Mouse (Mus musculus): ENCODE measurements around the gene Galnt10. TPM values are rescaled to one million over a fixed set of nuclear protein-coding genes. Genes with fewer than 3 reads are reported as not detected.

The Galnt10 gene
- total RNA-seq, 2 experiments from 2014 or later = 11.1 to 12.8 TPM

- DNase-seq = no peak
- intact Hi-C loops (cut with DNase I) = no loop called here
Observed at GRCm38 (mm10) chr11:57685689-57686454, 40.6 kb downstream of the Galnt10 start.

DNA sequence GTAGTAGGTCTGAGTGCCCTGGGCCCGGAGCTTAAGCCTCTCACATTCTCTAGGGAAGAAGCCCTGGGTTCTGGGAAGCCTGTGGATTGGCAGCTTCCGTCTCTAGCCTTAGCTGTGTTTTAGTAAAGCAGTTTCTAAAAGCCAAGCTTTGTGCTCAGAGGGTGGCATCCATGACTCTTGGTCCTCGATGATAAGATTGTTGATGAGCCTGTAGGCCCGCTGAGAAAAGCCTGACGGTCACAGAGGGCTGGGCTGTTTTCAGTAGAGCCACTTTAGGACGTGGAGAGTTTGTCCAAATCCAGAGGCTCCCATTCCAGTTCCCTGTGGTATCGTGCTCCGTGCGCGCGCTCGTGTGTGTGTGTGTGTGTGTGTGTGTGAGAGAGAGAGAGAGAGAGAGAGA lies 41.6 kb downstream of the Galnt10 start:
- DNase-seq = no peak
- intact Hi-C loops (cut with DNase I) = no loop called here

DNA sequence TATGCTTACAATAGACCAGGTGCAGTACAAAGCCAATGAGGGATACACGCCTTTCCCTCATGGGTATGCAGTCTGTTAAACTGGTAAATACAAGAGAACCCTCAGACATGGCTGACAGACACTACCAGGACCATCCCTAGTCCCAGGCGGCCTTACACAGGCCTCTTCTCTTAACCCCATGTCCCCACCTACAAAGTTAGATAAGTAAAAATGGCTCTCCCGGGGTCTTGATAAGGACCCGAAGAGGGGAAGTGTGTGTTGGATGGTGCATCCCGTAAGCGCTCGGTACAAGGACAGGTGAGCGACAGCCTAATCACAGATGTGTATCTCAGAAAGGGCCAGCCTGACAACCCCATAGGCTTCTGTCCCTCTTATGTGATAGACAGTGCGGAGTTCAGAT lies 42.0 kb downstream of the Galnt10 start:
- DNase-seq = no peak
- intact Hi-C loops (cut with DNase I) = no loop called here

DNA sequence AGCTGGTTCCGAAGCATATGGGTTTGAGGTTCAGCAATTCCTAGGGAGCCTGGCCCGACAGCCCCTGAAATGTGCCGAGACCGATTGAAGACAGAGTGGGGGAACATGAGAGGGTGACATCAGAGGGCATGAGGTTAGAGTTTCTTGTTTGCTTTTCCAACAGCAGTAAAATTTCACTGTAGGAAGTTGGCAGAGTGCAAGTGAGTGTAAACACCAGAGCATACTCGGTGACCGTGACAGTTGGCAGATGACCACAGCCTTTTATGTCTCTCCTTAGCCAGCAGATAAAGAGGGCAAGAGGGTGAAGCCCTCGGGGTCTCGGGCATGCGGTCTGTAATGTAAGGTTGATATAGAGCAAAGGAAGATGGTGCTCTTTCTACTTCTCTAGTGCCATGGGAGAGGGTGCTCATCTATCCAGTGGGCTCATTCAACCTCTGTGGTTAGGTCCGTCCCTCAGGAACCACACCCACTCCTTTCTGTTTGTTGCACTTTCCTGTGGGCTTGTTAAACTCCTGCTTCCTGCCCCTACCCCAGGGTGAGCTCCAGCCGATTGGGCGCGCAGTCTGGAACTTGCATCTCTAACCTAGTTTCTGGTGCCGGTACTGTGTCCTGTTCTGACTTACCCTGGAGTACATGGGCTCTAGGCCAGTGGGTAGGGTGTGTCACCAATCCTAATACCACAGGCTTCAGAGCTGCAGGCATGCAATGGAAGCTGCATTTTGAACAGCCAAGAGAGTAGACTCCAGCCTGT lies 43.1 kb downstream of the Galnt10 start:
- peak in 1 of 2 experiments; percentile 44 for DNase-seq
- intact Hi-C loops (cut with DNase I) = no loop called here

DNA sequence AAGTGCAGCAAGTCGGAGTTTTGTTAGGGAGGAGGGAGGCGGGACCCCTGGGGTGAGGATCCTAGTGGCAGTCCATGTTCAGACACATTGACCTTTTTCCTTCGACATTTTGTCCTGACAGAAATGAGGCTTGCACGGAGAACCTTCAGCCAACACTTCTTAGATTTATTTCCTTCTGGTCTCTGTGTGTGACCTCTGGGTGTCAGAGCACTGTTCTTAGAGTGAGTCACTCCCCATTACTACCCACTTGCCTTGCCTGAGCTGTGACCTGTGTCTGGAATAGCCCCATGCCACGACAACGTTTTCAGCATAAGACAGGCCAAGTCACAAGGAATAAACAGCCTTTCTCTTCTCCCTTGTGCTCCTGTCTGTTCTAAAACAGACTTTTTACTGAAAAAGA lies 44.6 kb downstream of the Galnt10 start:
- intact Hi-C loops (cut with DNase I) = loop anchor here (10.0 kb wide), 1 partner anchor 45 kb away; the partner anchor contains the start of gene Galnt10
- DNase-seq = no peak

DNA sequence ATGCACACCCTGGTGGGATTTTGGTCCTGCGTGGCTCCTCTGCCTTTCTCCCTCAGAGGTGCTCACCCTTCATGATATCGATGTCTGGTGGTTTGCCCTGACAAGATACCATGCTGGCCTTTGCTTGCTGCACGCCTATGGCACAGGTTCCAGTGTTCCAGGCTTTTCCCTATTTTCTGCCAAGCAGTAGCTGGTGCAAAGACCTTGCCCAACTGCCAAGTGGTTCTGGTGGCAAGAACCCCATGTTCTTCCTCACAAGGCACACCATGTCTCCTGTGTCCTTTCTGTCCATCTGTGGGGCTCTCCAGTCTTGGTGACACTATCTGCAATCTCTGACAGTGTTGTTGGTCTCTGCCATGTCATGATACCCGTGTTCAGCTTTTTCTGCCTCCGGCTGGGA lies 45.6 kb downstream of the Galnt10 start:
- intact Hi-C loops (cut with DNase I) = loop anchor here (10.0 kb wide), 1 partner anchor 46 kb away; the partner anchor contains the start of gene Galnt10
- no peak for DNase-seq

- intact Hi-C loops (cut with DNase I) = loop anchor here (10.0 kb wide), 1 partner anchor 47 kb away; the partner anchor contains the start of gene Galnt10
- DNase-seq = no peak
Observed at GRCm38 (mm10) chr11:57691939-57692338, 46.7 kb downstream of the Galnt10 start.

DNA sequence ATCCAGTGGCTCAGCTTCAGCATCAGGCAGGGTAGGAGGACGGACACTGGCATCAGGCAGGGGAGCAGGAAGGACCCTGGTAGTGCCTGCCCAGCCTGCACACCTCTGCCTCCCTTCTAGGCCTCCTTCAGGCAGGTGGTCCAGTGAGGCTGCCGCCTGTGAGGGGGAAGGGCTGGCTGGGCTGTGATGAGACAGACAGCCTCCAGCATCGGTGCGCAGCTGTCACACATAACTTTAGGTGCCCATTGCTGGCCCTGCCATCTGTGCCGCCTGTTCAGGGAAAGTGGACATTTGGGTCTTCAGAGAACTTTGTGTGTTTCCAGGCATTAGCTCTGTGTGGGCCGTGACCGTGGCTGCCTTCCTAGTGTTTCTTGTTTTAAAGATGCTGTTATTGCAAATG lies 47.5 kb downstream of the Galnt10 start:
- intact Hi-C loops (cut with DNase I) = loop anchor here (10.0 kb wide), 1 partner anchor 48 kb away; the partner anchor contains the start of gene Galnt10
- no peak for DNase-seq

DNA sequence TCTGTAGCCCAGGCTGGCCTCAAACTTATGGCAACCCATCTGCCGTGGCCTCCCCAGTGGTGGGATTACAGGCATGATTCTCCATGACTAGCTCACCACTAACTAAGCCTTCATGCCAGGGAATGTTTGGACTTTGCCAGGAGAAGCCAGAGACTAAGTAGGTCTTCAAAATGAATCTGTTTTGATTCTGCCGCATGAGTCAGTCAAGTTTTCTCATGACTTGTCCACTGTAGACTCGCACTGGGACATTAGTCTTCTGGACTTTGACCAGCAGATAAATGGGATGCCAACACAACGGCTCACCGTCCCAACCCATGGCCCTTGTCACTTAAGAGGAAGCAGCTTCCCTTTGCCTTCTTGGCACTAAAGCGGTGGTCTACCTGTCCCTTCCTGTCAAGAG lies 49.2 kb downstream of the Galnt10 start:
- no peak for DNase-seq
- intact Hi-C loops (cut with DNase I) = loop anchor here (10.0 kb wide), 1 partner anchor 50 kb away; the partner anchor contains the start of gene Galnt10

DNA sequence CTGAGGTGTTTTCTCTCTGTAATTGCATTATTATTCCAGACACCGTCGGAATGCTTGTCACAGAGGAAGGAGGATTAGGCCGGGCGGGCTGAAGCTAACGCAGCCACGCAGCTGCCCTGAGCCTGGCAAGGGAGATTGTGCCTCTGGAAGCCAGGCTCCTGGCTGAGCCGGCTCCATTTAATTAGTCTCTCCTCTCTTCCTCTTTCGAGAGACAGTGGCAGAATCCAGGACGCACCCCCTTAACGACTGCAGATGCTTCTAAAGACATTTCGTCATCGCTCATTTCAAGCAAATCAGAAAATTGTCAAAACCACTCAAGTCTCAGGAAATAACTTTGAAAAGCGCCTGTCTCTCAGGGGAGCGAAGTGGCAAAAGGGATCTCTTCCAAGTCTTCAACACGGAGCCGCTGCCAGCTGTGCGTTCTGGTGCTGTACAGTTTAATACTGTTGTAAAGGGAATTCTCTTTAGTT lies 51.0 kb downstream of the Galnt10 start:
- no peak for DNase-seq
- intact Hi-C loops (cut with DNase I) = loop anchor here (10.0 kb wide), 1 partner anchor 51 kb away; the partner anchor contains the start of gene Galnt10

- intact Hi-C loops (cut with DNase I) = loop anchor here (10.0 kb wide), 1 partner anchor 52 kb away; the partner anchor contains the start of gene Galnt10
- peak; percentile 57 to 61 for DNase-seq
Observed at GRCm38 (mm10) chr11:57696807-57697251, 51.6 kb downstream of the Galnt10 start.

DNA sequence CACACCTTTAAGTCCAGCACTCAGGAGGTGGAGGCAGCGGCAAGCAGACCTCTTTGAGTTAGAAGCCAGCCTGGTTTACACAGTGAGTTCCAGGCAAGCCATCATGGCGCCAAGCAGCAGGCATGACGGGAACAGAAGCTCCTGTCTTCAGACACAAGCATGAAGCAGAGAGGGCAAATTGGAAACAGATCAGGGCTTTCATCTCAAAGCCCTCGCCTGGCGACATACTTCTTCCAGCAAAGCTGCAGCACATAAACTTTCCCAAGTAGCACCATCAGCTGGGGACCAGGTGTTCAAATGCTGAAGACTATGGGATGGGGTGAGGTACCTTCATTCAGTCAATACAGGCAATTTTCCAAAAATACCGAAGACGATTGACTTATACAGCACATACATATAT lies 54.9 kb downstream of the Galnt10 start:
- DNase-seq = no peak
- intact Hi-C loops (cut with DNase I) = no loop called here

DNA sequence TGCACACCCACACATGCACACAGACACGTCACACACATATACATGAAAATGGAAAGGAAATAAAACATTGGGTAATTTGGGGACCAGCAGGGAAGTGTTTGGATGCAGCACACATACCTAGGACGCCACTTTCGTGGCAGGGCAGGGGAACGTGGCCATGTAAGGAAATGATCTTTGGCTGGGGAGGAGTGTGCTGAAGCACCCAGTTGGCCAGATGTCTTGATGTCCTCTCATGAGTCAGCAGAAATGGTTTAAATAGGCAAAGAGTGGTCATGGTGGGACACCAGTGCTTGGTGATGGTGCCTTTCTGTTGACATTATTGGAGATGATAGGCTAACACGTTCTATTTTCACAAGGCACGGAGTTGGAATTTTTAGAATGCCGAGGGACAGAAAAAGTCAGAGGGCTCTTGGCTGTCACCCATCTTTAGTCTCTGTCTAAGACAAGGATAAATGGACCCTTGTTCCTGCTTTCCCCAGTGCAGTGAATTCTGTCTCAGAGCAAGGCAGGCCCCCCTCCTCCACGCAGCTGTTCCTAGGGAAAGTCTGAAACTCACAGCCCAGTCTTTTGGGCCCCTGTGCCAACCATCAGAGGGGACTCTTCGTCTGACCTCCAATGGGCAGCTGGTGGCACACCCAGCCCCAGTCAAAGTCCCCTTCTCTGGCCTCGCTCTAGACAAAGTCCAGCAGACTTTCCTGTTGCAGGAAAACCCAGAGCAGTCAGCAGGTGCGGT lies 56.1 kb downstream of the Galnt10 start:
- intact Hi-C loops (cut with DNase I) = no loop called here
- no peak for DNase-seq

- intact Hi-C loops (cut with DNase I) = no loop called here
- DNase-seq = no peak
Observed at GRCm38 (mm10) chr11:57701956-57702355, 56.7 kb downstream of the Galnt10 start.

DNA sequence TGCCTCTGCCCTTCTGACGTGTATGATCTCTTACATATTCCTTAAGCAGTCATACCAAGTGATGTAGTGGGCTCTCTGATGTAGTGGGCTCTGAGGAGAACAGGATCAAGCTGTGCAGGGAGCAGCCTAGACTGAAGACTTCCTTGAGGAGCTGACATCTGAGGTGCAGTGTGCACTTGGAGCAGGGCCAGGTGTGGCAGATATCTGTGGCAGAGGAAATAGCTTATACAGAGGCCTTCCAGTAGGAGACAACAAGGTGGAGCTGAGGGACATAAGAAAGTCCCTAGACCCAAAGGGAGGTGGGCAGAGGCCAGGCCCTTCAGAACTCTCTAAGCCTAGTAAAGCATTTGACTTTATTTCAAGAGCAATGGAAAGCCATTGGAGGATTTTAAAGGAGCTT lies 61.4 kb downstream of the Galnt10 start:
- no peak for DNase-seq
- intact Hi-C loops (cut with DNase I) = no loop called here

GRCm38 (mm10) chr11:57707114-57707798 lies 62.0 kb downstream of the Galnt10 start:
- DNase-seq = no peak
- intact Hi-C loops (cut with DNase I) = no loop called here

DNA sequence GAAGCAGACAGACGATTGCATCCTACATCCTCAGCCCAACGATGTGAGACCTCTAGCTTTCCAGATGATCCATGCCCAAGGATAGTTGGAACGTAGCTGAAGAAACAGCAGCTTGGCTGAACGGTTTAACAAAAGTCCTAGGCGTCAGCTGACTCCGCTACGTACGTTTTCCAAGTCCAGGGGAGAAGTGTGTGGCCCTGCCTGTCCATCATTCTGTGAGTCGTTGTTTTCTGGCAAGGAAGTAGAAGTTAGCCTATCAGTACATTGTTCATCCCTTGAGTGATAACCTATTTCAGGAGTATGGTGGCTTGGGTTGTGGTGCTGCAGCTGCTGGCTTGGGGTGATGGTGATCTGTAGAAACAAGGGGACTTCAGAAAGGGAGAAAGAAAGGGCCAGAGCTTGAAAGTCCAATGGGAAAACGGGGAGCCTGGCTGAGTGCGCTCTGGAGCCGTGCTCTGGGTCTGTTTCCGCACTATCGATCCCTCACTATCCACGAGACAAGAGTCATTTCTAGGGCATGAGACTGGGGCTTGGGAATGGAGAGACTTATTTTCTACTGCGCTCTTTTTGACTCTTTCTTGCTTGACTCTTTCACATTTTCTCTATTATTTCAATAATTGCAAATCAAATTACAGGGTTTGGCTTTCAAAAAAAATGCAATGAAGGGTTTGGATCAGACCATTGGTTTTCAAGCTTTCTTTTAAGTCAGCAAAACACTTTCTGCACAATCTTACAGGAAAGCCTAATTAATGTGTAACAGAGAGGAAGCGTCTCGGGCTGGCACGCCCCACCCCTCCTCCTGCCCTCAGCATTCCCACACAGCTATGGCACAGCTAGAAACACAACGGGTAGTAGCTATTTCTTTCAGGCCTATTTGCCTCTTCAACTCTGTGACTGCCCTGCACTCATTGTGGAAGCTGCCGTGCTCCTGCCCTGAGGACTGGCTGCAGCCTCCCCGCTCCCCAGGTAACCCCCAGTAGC lies 63.2 kb downstream of the Galnt10 start:
- no peak for DNase-seq
- intact Hi-C loops (cut with DNase I) = no loop called here

DNA sequence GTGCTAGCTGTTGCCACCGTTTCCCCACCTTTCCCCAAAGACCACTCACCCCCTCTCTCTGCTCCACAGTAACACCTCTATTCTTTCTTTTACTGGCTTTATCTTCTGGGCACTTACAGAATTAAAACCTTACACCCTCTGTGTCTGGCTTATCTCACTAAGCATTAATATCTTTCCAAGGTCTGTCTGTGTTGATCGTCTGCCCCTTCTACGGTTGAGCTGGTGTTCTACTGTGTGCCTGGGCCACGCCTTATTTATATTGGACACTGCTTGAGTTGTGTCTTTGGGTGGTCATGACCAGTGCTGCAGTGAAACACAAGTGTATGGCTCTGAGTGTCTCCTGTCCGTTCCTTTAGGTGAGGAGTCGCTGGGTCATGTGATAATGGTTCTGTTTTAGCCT lies 68.7 kb downstream of the Galnt10 start:
- intact Hi-C loops (cut with DNase I) = no loop called here
- no peak for DNase-seq

DNA sequence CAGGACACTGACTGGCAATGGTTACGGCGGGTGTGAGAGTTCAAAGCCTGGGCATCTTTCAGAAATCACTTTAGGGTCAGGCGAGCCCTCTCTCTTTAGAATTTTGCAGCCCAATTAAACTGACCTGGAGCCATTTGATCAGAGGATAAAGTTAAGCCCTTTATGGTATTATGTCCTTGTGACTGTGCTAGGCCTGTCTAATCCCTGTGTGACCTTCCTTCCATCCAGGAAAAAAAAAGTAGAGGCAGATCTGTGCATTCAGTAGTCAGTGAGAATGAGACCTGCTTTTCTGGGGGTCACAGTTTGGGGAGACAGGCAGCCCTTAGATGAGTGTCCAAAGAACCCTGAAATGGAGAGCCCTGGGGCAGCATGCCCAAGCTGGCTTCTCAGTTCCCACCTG lies 71.5 kb downstream of the Galnt10 start:
- DNase-seq = no peak
- intact Hi-C loops (cut with DNase I) = no loop called here
